ENCODE assay signal across 17 mouse cellular contexts in genomic region chr2:21294002-21294401, GRCm38 (mm10).
A peak's percentile ranks its signal among the peaks of the same experiment; 100 is the strongest.
DNase-seq lines count a peak whose midpoint lies in the region.
"Had no signal": no experiment of that assay in that cellular context is flagged by ENCODE, and none has a peak within 500 bp of the region (broad histone marks: within the 10 kb centered on the region; RNA-seq: fewer than 3 reads in every experiment).

No protein-coding gene starts in this region.

- peak; percentile 5 for DNase-seq in 416B (ENCODE audit: low read depth)
- peak; percentile 61 for DNase-seq in Muller cell, postnatal 12 days (ENCODE audit: inconsistent ontology term)
- peak; percentile 76 for DNase-seq in brain, adult 2 months (ENCODE audit: low read depth, low spot score)
- DNase-seq in adrenal gland, postnatal 10 days, result no peak
- DNase-seq in right cerebral cortex, postnatal 25 days, result no peak
- no peak for DNase-seq in urinary bladder, postnatal 4 days (ENCODE audit: low spot score in 2 of 2)
- DNase-seq: adrenal gland, adult 2 months; adrenal gland, postnatal 25 days; cerebellum, adult 18-20 months; cerebellum, adult 9-10 months; cerebellum, postnatal 14 days; gastrocnemius, postnatal 10 days; gastrocnemius, postnatal 36 days; heart, adult 2 months; heart, postnatal 14 days; heart, postnatal 4 days; kidney, adult 11 months had no signal

Comparison
In these comparisons a context has a peak if more than half of its experiments do, and no peak if none do; other contexts are left out.
1. DNase-seq: peak in 416B (single experiment), Muller cell, postnatal 12 days (single experiment) and brain, adult 2 months (single experiment); none in adrenal gland, postnatal 10 days (single experiment), right cerebral cortex, postnatal 25 days (single experiment) and urinary bladder, postnatal 4 days (0 of 2).